Mouse (Mus musculus): ENCODE measurements around the gene Gsk3a.
A peak's percentile ranks its signal among the peaks of the same experiment; 100 is the strongest.

DNA sequence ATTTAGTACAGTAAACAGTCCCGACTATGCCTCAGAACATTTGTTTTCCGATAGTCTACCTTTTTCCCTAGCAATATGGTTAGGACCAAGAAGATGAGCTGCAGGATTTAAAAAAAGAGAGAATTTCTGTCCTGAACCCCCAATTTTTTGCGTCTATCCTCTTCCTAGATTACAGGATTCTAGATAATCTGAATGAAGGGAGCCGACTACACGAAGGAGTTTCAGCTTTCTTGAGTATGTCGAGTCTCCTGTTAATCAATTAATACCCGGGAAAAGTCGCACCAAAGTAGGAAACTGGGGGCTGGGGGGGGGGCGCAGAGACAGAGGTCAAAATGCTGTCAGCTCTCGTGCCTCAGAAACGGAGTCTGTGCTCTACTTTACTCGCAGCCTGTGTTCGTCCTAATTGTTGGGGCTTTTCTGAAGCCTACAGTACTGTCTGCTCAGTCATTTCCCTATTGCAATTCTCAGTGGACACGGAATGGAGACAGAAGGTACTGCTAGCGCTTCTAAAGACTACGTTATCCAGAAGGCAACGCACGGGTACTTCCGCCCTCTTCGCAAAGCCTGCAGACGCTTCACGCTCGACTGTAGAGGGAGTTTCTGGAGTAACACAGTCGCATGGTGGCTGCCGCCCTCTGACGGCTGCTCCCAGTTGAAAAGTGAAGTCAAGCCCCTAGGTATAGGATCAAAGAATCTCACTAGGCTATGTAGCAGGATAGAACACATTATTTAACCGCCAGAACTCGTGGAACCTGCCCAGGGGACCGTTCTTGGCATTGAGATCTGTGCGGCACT, 1.4 kb upstream of the Gsk3a start:
- TF ChIP-seq CTCF (IDR thresholded peaks at IDR 0.05; ENCODE audit: low read depth, low read length) (peak; percentile 60), POLR2A (IDR thresholded peaks at IDR 0.05; ENCODE audit: borderline replicate concordance, low read depth, low read length) (0 out of 2 replicates have a peak, but pooled peaks have one; percentile 10)
